Mouse (Mus musculus): ENCODE results near the gene Tex52. TPM values are rescaled to one million over a fixed set of nuclear protein-coding genes. Genes with fewer than 3 reads are reported as not detected.
A peak's percentile ranks its signal among the peaks of the same experiment; 100 is the strongest.

Gene Tex52
- polyA plus RNA-seq (2012; ENCODE audit: insufficient read depth, low replicate concordance) = 0.18 TPM in 1 of 2 replicates, not detected in the other

DNA sequence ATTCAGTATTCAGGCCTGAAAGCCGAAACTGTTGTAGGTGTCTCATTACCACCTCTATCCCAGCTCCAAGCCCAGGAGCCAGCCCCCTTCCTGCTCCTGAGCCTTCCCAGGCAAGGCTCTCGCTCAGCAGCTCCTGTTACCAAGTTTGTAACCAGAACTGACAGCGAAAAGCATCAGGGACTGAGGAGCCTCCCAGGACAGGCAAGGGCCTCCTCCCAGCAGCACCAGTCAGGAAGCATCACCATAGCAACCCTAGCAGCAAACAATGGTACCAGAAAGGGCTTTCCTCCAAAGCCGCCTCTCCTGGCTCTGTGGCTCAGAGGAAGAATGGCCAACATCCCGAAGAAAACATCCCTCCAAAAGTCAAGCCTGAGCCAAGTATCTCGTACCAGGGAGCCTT is at the start of gene Tex52, which contains the start of gene Gm44596:
Tex52 (plus strand) TSS at position 265 of the 400 bp plus-strand sequence.
Gm44596 (plus strand) TSS at position 312 of the 400 bp plus-strand sequence.
- Histone ChIP-seq H3K4me3 (replicated peaks) (no peak within 1 kb of the TSS), H3K4me1 (peaks cover 13% of the 10 kb centered on the region), H3K36me3 (replicated peaks; ENCODE audit: low read length) (peaks cover 59% of the 10 kb centered on the region), H3K9me3 (no peaks in the 10 kb centered on the region), H3K27me3 (replicated peaks) (peaks cover 5% of the 10 kb centered on the region)
- TF ChIP-seq GATA1 (IDR thresholded peaks at IDR 0.05; ENCODE audit: borderline replicate concordance, low read length) = no peak
- TF ChIP-seq FLI1 (IDR thresholded peaks at IDR 0.05; ENCODE audit: low read length) = no peak

- Histone ChIP-seq H3K4me1 (peaks cover 27% of the 10 kb centered on the region), H3K36me3 (replicated peaks; ENCODE audit: low read length) (peaks cover 52% of the 10 kb centered on the region), H3K27me3 (replicated peaks) (no peaks in the 10 kb centered on the region), H3K9me3 (peaks cover 6% of the 10 kb centered on the region), H3K4me3 (replicated peaks) (peak overlapping the region; percentile 50)
- TF ChIP-seq GATA1 (IDR thresholded peaks at IDR 0.05; ENCODE audit: borderline replicate concordance, low read length) = no peak
- TF ChIP-seq FLI1 (IDR thresholded peaks at IDR 0.05; ENCODE audit: low read length) = no peak
Observed at GRCm38 (mm10) chr6:128334397-128335124, 40.7 kb upstream of the Tex52 start.

- Histone ChIP-seq H3K4me3 (replicated peaks) (no peak overlapping the region), H3K27me3 (replicated peaks) (peaks cover 2% of the 10 kb centered on the region), H3K9me3 (no peaks in the 10 kb centered on the region), H3K4me1 (peaks cover 52% of the 10 kb centered on the region), H3K36me3 (replicated peaks; ENCODE audit: low read length) (peaks cover 37% of the 10 kb centered on the region)
- no peak for TF ChIP-seq GATA1 (IDR thresholded peaks at IDR 0.05; ENCODE audit: borderline replicate concordance, low read length)
- no peak for TF ChIP-seq FLI1 (IDR thresholded peaks at IDR 0.05; ENCODE audit: low read length)
Observed at GRCm38 (mm10) chr6:128337467-128337866, 37.8 kb upstream of the Tex52 start.

DNA sequence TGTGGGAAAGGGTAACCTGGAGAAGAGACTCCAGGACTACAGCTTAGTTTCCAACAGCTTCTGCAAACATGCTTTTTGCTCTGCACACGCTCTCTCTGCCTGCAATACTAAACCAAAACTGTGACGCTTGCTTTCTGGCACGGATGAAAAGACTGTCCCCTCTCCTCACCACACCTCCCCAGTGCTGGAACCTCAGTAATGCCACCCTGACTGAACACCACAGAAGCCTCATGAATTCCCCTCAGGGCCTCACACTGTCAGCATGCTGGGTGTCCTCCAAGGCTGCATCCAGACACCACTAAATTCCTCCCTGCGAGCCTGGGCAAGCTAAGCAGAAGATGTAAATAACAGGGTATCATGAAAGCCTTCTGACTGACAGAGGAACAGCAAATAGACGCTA is 36.4 kb upstream of the Tex52 start:
- TF ChIP-seq GATA1 (IDR thresholded peaks at IDR 0.05; ENCODE audit: borderline replicate concordance, low read length) (no peak), FLI1 (IDR thresholded peaks at IDR 0.05; ENCODE audit: low read length) (no peak)
- H3K4me1 ChIP-seq = peaks cover 67% of the 10 kb centered on the region
- H3K36me3 ChIP-seq (replicated peaks; ENCODE audit: low read length) = peaks cover 23% of the 10 kb centered on the region
- H3K9me3 ChIP-seq = no peaks in the 10 kb centered on the region
- no peak overlapping the region for H3K4me3 ChIP-seq (replicated peaks)
- peaks cover 2% of the 10 kb centered on the region for H3K27me3 ChIP-seq (replicated peaks)

DNA sequence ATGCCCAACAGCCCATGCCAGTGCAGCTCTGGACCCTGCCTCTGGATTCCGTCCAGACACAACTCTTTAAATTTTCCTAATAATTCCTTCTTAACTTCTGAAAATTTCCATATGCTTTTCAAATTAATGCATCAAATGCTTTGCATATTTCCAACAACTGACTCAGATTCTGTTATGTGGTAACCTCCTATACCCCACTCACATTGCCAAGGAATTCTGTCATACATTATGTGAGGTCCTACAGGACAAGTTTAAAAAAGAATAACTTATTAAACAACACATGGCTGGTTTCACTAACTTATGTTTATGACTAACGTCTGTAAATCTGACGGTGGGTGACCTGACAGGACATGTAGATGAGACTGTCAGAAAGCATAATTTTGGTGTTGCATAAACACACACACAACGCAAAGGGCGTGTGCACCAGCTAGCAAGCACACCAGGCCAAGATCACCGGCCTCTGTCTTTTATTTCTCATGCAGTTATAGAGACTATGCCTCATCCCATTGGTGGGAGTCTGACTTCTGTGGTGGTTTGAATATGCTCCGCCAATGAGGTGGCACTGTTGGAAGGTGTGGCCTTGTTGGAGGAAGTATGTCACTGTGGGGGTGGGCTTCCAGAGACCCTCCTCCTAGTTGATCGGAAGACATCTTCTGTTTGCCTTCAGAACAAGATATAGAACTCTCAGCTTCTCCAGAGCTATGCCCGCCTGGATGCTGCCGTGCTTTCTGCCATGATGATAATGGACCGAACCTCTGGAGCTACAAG is 33.1 kb upstream of the Tex52 start:
- no peak for TF ChIP-seq GATA1 (IDR thresholded peaks at IDR 0.05; ENCODE audit: borderline replicate concordance, low read length)
- no peaks in the 10 kb centered on the region for H3K9me3 ChIP-seq
- H3K27me3 ChIP-seq (replicated peaks) = peaks cover 2% of the 10 kb centered on the region

GRCm38 (mm10) chr6:128345623-128346022 is 29.6 kb upstream of the Tex52 start:
- H3K9me3 ChIP-seq = no peaks in the 10 kb centered on the region
- H3K4me3 ChIP-seq (replicated peaks) = peak overlapping the region; percentile 84
- peaks cover 92% of the 10 kb centered on the region for H3K4me1 ChIP-seq
- TF ChIP-seq FLI1 (IDR thresholded peaks at IDR 0.05; ENCODE audit: low read length) (no peak), GATA1 (IDR thresholded peaks at IDR 0.05; ENCODE audit: borderline replicate concordance, low read length) (no peak)
- H3K36me3 ChIP-seq (replicated peaks; ENCODE audit: low read length) = peaks cover 7% of the 10 kb centered on the region
- no peaks in the 10 kb centered on the region for H3K27me3 ChIP-seq (replicated peaks)

More for the DNA sequence above, 33.1 kb upstream of the Tex52 start:
- Histone ChIP-seq H3K4me3 (replicated peaks) (no peak overlapping the region), H3K4me1 (peaks cover 89% of the 10 kb centered on the region), H3K36me3 (replicated peaks; ENCODE audit: low read length) (peaks cover 7% of the 10 kb centered on the region)

DNA sequence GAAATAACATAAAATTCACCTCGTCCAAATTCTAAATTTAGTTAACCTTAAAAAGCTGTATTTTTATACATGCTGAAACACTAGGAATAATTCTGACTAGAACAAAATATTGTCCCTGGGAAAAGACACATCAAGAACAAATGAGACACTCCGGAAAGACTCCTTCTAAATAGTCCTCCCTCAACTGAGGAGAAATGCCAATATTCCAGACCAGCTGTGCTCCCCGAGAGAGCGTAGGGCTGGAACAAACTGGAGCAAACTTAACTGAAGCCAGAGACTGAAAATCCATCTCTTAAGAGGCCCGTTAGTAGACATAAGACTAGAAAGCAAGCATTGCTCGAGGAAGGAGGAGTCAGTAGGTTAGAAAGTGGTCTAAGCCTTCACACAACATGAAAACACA is 28.5 kb upstream of the Tex52 start:
- peaks cover 88% of the 10 kb centered on the region for H3K4me1 ChIP-seq
- no peaks in the 10 kb centered on the region for H3K9me3 ChIP-seq
- TF ChIP-seq FLI1 (IDR thresholded peaks at IDR 0.05; ENCODE audit: low read length) (no peak), GATA1 (IDR thresholded peaks at IDR 0.05; ENCODE audit: borderline replicate concordance, low read length) (no peak)
- no peaks in the 10 kb centered on the region for H3K27me3 ChIP-seq (replicated peaks)
- H3K4me3 ChIP-seq (replicated peaks) = no peak overlapping the region
- H3K36me3 ChIP-seq (replicated peaks; ENCODE audit: low read length) = peaks cover 11% of the 10 kb centered on the region

DNA sequence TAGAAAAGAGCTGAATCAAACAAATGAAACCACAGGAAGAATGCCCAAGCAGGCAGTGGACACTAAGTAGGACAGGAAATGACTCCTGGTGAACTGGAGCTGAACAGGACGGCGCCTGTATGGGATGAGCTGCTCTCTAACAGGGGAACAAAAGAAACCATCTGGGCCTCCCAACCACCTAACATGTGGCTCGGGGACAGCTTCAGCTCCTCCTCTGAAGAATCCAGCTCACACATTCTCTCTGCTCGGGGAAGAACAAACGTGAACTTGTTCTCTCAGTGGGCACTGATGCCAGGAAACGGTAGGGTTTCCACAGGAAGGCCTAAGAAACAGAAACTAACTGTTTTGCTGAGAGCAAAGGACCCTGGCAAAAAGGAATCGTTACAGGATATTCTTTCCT is 25.5 kb upstream of the Tex52 start:
- peaks cover 9% of the 10 kb centered on the region for H3K36me3 ChIP-seq (replicated peaks; ENCODE audit: low read length)

GRCm38 (mm10) chr6:128354140-128354539 is 21.1 kb upstream of the Tex52 start:
- Histone ChIP-seq H3K4me3 (replicated peaks) (no peak overlapping the region), H3K4me1 (peaks cover 48% of the 10 kb centered on the region), H3K9me3 (no peaks in the 10 kb centered on the region), H3K27me3 (replicated peaks) (no peaks in the 10 kb centered on the region), H3K36me3 (replicated peaks; ENCODE audit: low read length) (peaks cover 33% of the 10 kb centered on the region)
- TF ChIP-seq GATA1 (IDR thresholded peaks at IDR 0.05; ENCODE audit: borderline replicate concordance, low read length) (no peak), FLI1 (IDR thresholded peaks at IDR 0.05; ENCODE audit: low read length) (no peak)

More for the DNA sequence above, 25.5 kb upstream of the Tex52 start:
- H3K4me3 ChIP-seq (replicated peaks) = peak overlapping the region; percentile 71
- TF ChIP-seq FLI1 (IDR thresholded peaks at IDR 0.05; ENCODE audit: low read length) (no peak), GATA1 (IDR thresholded peaks at IDR 0.05; ENCODE audit: borderline replicate concordance, low read length) (no peak)
- H3K4me1 ChIP-seq = peaks cover 74% of the 10 kb centered on the region
- no peaks in the 10 kb centered on the region for H3K27me3 ChIP-seq (replicated peaks)
- no peaks in the 10 kb centered on the region for H3K9me3 ChIP-seq

DNA sequence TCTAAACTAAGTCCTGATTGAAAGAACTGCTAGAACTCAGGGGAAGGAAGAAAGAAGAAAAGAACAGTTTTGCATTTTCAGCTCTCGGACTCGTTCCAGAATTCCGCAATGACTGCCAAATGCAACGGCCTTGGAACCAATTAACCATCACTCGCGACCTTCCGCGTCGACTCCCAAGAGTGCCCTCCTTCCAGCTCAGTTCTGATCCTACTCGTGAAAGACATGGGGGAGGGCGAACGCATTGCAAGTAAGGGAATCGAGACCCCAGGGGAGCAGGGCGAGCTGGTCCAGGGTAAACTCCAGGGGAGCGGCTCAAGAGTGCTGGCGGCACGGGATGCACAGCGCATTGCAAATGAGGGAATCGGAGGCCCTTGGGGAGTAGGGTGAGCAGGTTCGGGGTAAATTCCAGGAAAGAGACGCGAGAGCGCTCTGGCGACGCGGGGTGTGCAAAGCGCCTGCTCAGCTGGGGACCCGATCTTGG is 20.0 kb upstream of the Tex52 start:
- peaks cover 46% of the 10 kb centered on the region for H3K4me1 ChIP-seq
- H3K4me3 ChIP-seq (replicated peaks) = peak overlapping the region; percentile 96
- H3K36me3 ChIP-seq (replicated peaks; ENCODE audit: low read length) = peaks cover 39% of the 10 kb centered on the region
- H3K9me3 ChIP-seq = no peaks in the 10 kb centered on the region
- TF ChIP-seq GATA1 (IDR thresholded peaks at IDR 0.05; ENCODE audit: borderline replicate concordance, low read length) (no peak), FLI1 (IDR thresholded peaks at IDR 0.05; ENCODE audit: low read length) (no peak)
- H3K27me3 ChIP-seq (replicated peaks) = no peaks in the 10 kb centered on the region
